Mouse (Mus musculus) limb, embryonic 14.5 days (tissue): ENCODE measurements around the gene Lrtm1. TPM values are rescaled to one million over a fixed set of nuclear protein-coding genes. Genes with fewer than 3 reads are reported as not detected.

ENCODE experiments used
- ATAC-seq: fragments of 200-750 bp; cut with Nextera tagmentation; 2 replicates; pipeline ENCODE4 v1.8.0; 2017; ENCODE audit warnings: low read depth, moderate number of reproducible peaks, moderate TSS enrichment; ENCODE audit not compliant: low FRiP score
- DNase-seq: peaks from one replicate; pipeline ENCODE4 v3.0.0-alpha.2; 2015; ENCODE audit warnings: low spot score
- H3K27ac ChIP-seq: fragments of 300-500 bp; sonication (generic); replicated peaks from 2 replicates; pipeline ENCODE4 v1.5.1; 2014; ENCODE audit warnings: low read depth, mild to moderate bottlenecking, low read length, moderate library complexity, mixed read lengths
- H3K27me3 ChIP-seq: fragments of 300-500 bp; sonication (generic); 2 replicates; pipeline ENCODE4 v1.6.1; 2014; ENCODE audit warnings: low read length, mixed read lengths; ENCODE audit not compliant: control insufficient read depth, insufficient read depth
- H3K36me3 ChIP-seq: fragments of 300-500 bp; sonication (generic); 2 replicates; pipeline ENCODE4 v1.6.1; 2014; ENCODE audit warnings: mild to moderate bottlenecking, low read length, moderate library complexity, mixed read lengths; ENCODE audit not compliant: control insufficient read depth, insufficient read depth
- H3K4me1 ChIP-seq: fragments of 300-500 bp; sonication (generic); 2 replicates; pipeline ENCODE4 v1.6.1; 2014; ENCODE audit warnings: antibody characterized with exemption, low read length, mixed read lengths; ENCODE audit not compliant: control insufficient read depth, insufficient read depth
- H3K4me2 ChIP-seq: fragments of 300-500 bp; sonication (generic); replicated peaks from 2 replicates; pipeline ENCODE4 v1.6.1; 2014; ENCODE audit warnings: low read depth, mild to moderate bottlenecking, low read length, moderate library complexity; ENCODE audit not compliant: severe bottlenecking
- H3K4me3 ChIP-seq: fragments of 300-500 bp; sonication (generic); replicated peaks from 2 replicates; pipeline ENCODE4 v1.5.1; 2014; ENCODE audit warnings: low read length
- H3K9ac ChIP-seq: fragments of 300-500 bp; sonication (generic); 2 replicates; pipeline ENCODE4 v1.6.1; 2014; ENCODE audit warnings: mild to moderate bottlenecking, low read depth, low read length, moderate library complexity; ENCODE audit not compliant: severe bottlenecking
- H3K9me3 ChIP-seq: fragments of 300-500 bp; sonication (generic); 2 replicates; pipeline ENCODE4 v1.6.1; 2016; ENCODE audit warnings: low read length; ENCODE audit not compliant: control insufficient read depth
- POLR2A ChIP-seq: fragments of 200-500 bp; IDR thresholded peaks from 2 replicates; pipeline ENCODE4 v1.8.0; 2012; ENCODE audit warnings: inconsistent platforms, mild to moderate bottlenecking, moderate library complexity, borderline replicate concordance; ENCODE audit not compliant: insufficient read depth, insufficient read length; ENCODE audit errors: extremely low read depth
- WGBS: fragments of 180-500 bp; shearing (Covaris S2); extraction: QIAGEN DNeasy Blood & Tissue Kit; methylation state at CpG from one replicate; pipeline ENCODE4 v1.1.7; 2014; 5-methylcytosine and 5-hydroxymethylcytosine counted together
- polyA plus RNA-seq, 2 experiments: library from polyadenylated mRNA; depleted of rRNA in 1 of 2; stranded (reverse) in 1 of 2; unstranded in 1 of 2; fragments of >200 nt; fragmentation: Nextera tagmentation in 1 of 2; extraction: Ambion mirVana in 1 of 2; gene quantifications; 2 replicates each; pipeline versions ENCODE4 v1.2.1 to v1.2.3; 2012 to 2014

Gene Lrtm1
- polyA plus RNA-seq, 2 experiments: 0.53 to 1.4 TPM

DNA sequence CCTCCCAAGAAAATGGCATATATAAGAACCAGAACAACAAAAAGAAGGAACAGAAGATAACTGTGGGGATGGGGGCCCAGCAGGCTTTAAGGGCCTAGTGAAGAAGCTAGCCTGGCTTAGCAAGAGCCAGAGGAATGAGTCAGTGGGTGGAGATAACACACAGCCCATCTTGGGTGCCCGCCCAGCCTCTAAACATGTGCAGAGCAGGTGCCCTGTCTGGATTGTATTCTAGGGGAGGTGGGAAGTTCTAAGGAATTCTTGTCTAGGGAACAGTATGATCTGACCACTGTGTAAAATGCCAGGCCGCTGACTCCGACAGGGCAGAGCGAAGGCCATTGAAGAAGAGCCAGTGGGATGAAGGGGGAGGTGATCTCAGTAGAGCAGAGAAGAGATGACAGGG lies 5.2 kb downstream of the Lrtm1 start:
- H3K9me3 ChIP-seq: no peaks in the 10 kb centered on the region
- no peak overlapping the region for H3K9ac ChIP-seq
- peaks cover 4% of the 10 kb centered on the region; the same call in 1 of the 2 replicates for H3K4me1 ChIP-seq
- no peak for TF ChIP-seq POLR2A
- H3K4me2 ChIP-seq: no peak overlapping the region
- H3K27ac ChIP-seq: no peak overlapping the region
- H3K4me3 ChIP-seq: no peak overlapping the region
- no peaks in the 10 kb centered on the region for H3K27me3 ChIP-seq
- H3K36me3 ChIP-seq: no peaks in the 10 kb centered on the region
- 87% methylated on average over 4 of the region's 4 CpGs for WGBS
- ATAC-seq (no peak), DNase-seq (no peak)

DNA sequence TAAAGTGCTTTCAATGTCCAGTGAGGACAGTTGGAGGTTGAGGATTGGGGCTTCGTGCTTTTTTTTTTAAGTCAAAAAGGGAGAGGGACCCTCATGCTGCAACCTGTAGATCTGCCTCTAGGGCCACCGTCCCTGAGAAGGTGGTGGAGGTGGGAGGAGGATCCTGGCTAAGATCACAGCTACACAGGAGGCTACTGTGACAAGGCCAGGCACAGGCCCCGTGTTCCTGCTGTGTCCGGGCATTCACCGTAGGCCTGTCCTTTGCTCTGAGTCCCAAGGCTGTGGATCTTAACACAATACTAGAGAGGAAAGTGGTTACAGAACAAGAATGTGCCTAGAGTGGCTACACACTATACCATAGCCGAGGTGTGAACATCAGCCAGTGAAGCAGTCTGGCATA lies 7.3 kb downstream of the Lrtm1 start:
- ATAC-seq (no peak), DNase-seq (no peak)
- Histone ChIP-seq H3K36me3 (no peaks in the 10 kb centered on the region), H3K9ac (no peak overlapping the region), H3K27me3 (no peaks in the 10 kb centered on the region), H3K27ac (no peak overlapping the region), H3K4me1 (peaks cover 8% of the 10 kb centered on the region; the same call in 1 of the 2 replicates), H3K4me2 (no peak overlapping the region), H3K9me3 (no peaks in the 10 kb centered on the region), H3K4me3 (no peak overlapping the region)
- no peak for TF ChIP-seq POLR2A
- WGBS: 80% methylated on average over 6 of the region's 6 CpGs

DNA sequence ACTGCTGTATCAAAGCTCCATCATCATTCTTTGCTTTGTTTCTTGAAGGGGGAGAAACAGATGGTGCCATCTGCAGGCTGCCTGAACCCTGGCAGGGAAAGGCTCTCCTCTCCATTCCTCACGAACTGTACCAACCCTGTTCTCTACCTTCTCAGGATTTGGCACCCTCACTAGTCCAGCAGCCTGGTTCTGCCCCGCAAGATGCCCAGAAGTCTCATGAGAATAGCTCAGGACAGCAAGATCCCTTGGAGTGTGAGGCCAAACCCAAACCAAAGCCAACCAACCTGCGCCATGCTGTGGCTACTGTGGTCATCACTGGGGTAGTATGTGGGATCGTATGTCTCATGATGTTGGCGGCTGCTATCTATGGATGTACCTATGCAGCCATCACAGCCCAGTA lies 9.3 kb downstream of the Lrtm1 start:
- Histone ChIP-seq H3K36me3 (no peaks in the 10 kb centered on the region), H3K27ac (no peak overlapping the region), H3K4me2 (no peak overlapping the region), H3K27me3 (no peaks in the 10 kb centered on the region), H3K4me1 (peaks cover 8% of the 10 kb centered on the region), H3K9me3 (no peaks in the 10 kb centered on the region), H3K4me3 (no peak overlapping the region), H3K9ac (no peak overlapping the region)
- TF ChIP-seq POLR2A: no peak
- WGBS: 88% methylated on average over 5 of the region's 5 CpGs
- no peak for DNase-seq
- no peak for ATAC-seq

DNA sequence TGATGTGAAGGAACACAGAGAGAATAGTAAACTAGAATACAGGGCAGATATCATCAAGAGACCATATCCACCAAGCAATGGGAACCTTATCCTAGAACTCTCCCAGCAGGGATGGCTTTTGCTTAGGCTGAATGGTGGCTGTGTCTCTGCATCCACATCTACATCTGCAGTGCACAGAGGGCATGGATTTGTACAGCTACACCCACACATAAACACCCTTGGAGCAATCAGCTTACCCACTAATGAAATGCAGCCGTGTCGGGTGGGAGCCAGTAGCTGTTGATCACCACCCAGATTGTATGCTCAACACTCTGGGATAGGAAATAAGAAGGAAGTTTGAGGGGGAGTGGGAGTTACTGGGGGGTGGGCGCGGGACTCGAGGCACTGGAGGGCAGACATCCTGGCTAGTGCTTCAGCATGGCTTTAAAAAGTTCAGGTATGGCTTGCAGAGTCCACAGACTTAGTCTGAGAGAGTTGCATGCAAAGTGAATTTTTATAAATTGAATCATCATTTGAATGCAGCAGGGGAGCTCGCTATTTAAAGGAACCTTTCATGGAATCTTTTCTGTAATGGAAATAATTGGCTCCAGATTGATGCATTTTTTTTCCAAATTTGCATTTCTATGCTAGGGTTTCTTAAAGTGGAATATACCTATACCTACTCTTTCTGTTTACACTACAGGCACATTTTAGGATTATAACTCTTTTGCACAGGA lies 10.5 kb downstream of the Lrtm1 start:
- 20% methylated on average over 6 of the region's 6 CpGs for WGBS
- Histone ChIP-seq H3K27ac (0 out of 2 replicates have a peak overlapping the region, but pooled peaks have one; percentile 16), H3K27me3 (no peaks in the 10 kb centered on the region), H3K9me3 (no peaks in the 10 kb centered on the region), H3K4me3 (no peak overlapping the region), H3K4me1 (peaks cover 8% of the 10 kb centered on the region), H3K36me3 (no peaks in the 10 kb centered on the region), H3K4me2 (no peak overlapping the region), H3K9ac (no peak overlapping the region)
- ATAC-seq: no peak
- TF ChIP-seq POLR2A: no peak
- DNase-seq: peak; percentile 59

DNA sequence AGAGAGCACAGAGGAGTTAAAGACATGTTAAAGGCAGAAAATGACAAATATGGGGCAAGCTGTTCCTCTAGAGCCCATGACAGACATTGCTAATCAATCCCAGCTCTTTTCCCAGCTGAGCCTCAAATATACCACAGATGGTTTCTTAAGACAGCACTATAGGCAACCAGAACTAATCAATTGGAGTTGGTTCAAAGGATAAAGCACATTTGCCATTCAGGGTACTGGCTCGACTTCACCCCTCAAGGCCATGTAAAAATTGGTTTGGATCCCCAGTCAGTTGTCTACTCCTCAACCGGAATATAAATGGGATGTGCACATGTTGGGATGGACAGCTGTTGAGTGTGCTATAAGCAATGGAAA lies 11.1 kb downstream of the Lrtm1 start:
- TF ChIP-seq POLR2A: no peak
- no peak overlapping the region for H3K4me2 ChIP-seq
- DNase-seq: peak; percentile 58
- H3K27ac ChIP-seq: no peak overlapping the region
- H3K27me3 ChIP-seq: no peaks in the 10 kb centered on the region
- ATAC-seq: no peak
- H3K4me3 ChIP-seq: no peak overlapping the region
- peaks cover 8% of the 10 kb centered on the region for H3K4me1 ChIP-seq
- 53% methylated on average over 2 of the region's 2 CpGs for WGBS
- H3K36me3 ChIP-seq: no peaks in the 10 kb centered on the region
- H3K9ac ChIP-seq: no peak overlapping the region
- H3K9me3 ChIP-seq: no peaks in the 10 kb centered on the region
